Mouse (Mus musculus): Measurements from ENCODE around the gene Zfyve28. TPM values are rescaled to one million over a fixed set of nuclear protein-coding genes. Genes with fewer than 3 reads are reported as not detected.

Gene Zfyve28
- polyA plus RNA-seq, 1 experiment: not detected

GRCm38 (mm10) chr5:34195786-34196185, 92.5 kb downstream of the Zfyve28 start:
- no peaks in the 10 kb centered on the region for H3K36me3 ChIP-seq (ENCODE audit: control insufficient read depth)
- H3K4me1 ChIP-seq (ENCODE audit: control insufficient read depth): no peaks in the 10 kb centered on the region
- H3K4me3 ChIP-seq (replicated peaks): no peak overlapping the region
- TF ChIP-seq GATA1 (IDR thresholded peaks at IDR 0.05; ENCODE audit: low read length) (no peak), TAL1 (IDR thresholded peaks at IDR 0.05; ENCODE audit: low read length) (no peak)
- no peaks in the 10 kb centered on the region for H3K9me3 ChIP-seq (ENCODE audit: control insufficient read depth, low read length)
- no peaks in the 10 kb centered on the region for H3K27me3 ChIP-seq (ENCODE audit: control insufficient read depth)

DNA sequence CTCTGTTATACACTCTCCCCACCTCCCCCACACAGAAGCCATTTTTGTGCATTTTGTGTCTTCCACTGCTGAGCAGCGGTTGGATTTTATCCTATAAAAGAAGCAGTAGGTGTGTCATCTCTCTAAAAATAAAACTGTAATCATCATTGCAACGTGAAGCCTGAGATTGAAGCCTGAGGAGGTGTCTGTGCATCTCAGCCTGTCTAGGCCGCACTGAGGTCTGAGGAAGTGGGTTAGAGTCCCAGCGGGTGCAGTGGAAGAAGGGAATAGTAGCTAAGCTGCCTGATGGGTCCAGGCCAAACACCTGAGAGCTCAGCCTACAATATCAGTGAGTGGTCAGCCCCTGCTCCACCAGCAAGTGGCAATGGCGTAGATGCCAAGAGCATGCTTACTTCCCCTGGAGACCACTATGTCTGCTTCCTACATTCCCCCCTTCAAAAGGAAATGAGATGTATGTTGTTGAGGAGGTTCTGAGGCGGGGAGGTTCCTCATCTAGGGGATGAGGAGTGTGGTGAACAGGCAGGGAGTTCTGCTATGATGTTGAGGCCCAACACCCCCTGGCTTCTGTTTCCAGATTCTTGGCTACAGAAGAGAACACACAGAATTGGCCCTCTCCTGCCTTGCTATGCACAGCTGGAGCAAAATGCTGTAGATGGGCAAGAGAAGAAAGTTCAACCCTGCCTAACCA, 93.1 kb downstream of the Zfyve28 start:
- Histone ChIP-seq H3K9me3 (ENCODE audit: control insufficient read depth, low read length) (no peaks in the 10 kb centered on the region), H3K27me3 (ENCODE audit: control insufficient read depth) (no peaks in the 10 kb centered on the region), H3K4me1 (ENCODE audit: control insufficient read depth) (no peaks in the 10 kb centered on the region), H3K36me3 (ENCODE audit: control insufficient read depth) (no peaks in the 10 kb centered on the region), H3K4me3 (replicated peaks) (no peak overlapping the region)
- TF ChIP-seq GATA1 (IDR thresholded peaks at IDR 0.05; ENCODE audit: low read length): no peak
- TF ChIP-seq TAL1 (IDR thresholded peaks at IDR 0.05; ENCODE audit: low read length): no peak

DNA sequence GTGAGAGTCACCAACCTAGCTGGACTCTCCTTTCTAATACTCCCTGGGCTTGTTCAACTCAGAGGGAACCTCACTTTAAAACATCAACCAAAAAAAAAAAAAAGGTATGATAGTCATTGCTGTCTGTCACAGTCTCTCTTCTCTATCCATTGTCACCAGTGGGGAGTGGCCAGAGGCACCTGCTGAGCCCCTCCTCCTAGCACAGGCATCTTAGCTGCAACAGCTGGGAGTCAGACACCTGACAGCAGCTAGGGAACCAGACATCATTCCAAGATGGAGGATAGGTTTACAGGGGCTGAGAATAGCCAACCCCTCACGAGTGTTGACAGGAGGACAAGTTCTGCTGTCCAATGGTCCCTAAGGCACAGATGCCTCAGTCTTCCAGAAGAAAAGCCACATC, 93.8 kb downstream of the Zfyve28 start:
- Histone ChIP-seq H3K27me3 (ENCODE audit: control insufficient read depth) (no peaks in the 10 kb centered on the region), H3K36me3 (ENCODE audit: control insufficient read depth) (no peaks in the 10 kb centered on the region), H3K4me1 (ENCODE audit: control insufficient read depth) (no peaks in the 10 kb centered on the region), H3K9me3 (ENCODE audit: control insufficient read depth, low read length) (no peaks in the 10 kb centered on the region), H3K4me3 (replicated peaks) (no peak overlapping the region)
- TF ChIP-seq TAL1 (IDR thresholded peaks at IDR 0.05; ENCODE audit: low read length): no peak
- no peak for TF ChIP-seq GATA1 (IDR thresholded peaks at IDR 0.05; ENCODE audit: low read length)

GRCm38 (mm10) chr5:34191843-34192242, 96.4 kb downstream of the Zfyve28 start:
- TF ChIP-seq TAL1 (IDR thresholded peaks at IDR 0.05; ENCODE audit: low read length) (no peak), GATA1 (IDR thresholded peaks at IDR 0.05; ENCODE audit: low read length) (no peak)
- Histone ChIP-seq H3K9me3 (ENCODE audit: control insufficient read depth, low read length) (no peaks in the 10 kb centered on the region), H3K27me3 (ENCODE audit: control insufficient read depth) (no peaks in the 10 kb centered on the region), H3K36me3 (ENCODE audit: control insufficient read depth) (no peaks in the 10 kb centered on the region), H3K4me1 (ENCODE audit: control insufficient read depth) (peaks cover 24% of the 10 kb centered on the region), H3K4me3 (replicated peaks) (no peak overlapping the region)

GRCm38 (mm10) chr5:34191021-34191420, 97.2 kb downstream of the Zfyve28 start:
- peaks cover 32% of the 10 kb centered on the region for H3K4me1 ChIP-seq (ENCODE audit: control insufficient read depth)
- H3K4me3 ChIP-seq (replicated peaks): no peak overlapping the region
- H3K36me3 ChIP-seq (ENCODE audit: control insufficient read depth): no peaks in the 10 kb centered on the region
- no peaks in the 10 kb centered on the region for H3K9me3 ChIP-seq (ENCODE audit: control insufficient read depth, low read length)
- peaks cover 4% of the 10 kb centered on the region; the same call in 1 of the 2 replicates for H3K27me3 ChIP-seq (ENCODE audit: control insufficient read depth)
- no peak for TF ChIP-seq GATA1 (IDR thresholded peaks at IDR 0.05; ENCODE audit: low read length)
- no peak for TF ChIP-seq TAL1 (IDR thresholded peaks at IDR 0.05; ENCODE audit: low read length)

DNA sequence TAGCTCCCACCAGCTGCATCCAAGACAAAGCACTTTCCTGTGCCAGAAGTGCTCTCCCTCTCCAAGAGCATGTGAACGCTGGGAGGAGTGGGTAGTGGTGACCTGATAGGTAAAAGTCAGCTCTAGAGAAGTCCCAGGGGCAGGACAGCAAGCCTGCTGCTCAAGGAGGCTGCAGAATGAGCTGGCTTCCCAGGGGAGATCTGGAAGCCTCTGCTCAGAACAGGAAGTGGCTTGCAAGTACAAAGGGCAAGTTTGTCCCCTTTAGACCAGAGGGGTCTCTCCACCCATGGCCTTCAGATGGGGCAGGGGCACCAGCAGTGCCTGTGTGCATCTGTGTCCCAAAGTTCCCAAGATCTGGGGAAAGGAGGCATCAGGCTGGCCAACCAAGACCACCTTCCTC, 98.7 kb downstream of the Zfyve28 start:
- Histone ChIP-seq H3K36me3 (ENCODE audit: control insufficient read depth) (no peaks in the 10 kb centered on the region), H3K4me1 (ENCODE audit: control insufficient read depth) (peaks cover 36% of the 10 kb centered on the region), H3K4me3 (replicated peaks) (no peak overlapping the region), H3K9me3 (ENCODE audit: control insufficient read depth, low read length) (no peaks in the 10 kb centered on the region), H3K27me3 (ENCODE audit: control insufficient read depth) (peaks cover 4% of the 10 kb centered on the region; the same call in 1 of the 2 replicates)
- TF ChIP-seq GATA1 (IDR thresholded peaks at IDR 0.05; ENCODE audit: low read length) (no peak), TAL1 (IDR thresholded peaks at IDR 0.05; ENCODE audit: low read length) (no peak)

DNA sequence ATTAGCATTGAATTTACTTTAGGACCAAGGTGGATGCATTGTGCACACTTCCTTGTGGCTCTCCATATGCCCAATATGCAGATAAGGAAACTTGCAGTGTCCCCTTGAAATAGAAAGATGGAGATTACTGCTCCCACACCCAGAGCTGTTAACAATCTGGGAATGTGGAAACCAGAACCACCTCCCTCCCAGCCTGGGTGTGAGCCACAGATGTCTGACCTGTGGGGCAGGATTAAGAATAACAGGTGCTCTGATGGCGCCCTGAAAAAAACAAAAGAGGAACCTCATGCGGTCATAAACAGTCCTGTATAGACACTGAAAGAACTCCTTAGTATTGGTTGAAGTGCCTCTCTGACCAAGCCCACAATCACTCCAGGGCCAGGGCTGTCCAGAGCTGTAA, 99.4 kb downstream of the Zfyve28 start:
- Histone ChIP-seq H3K36me3 (ENCODE audit: control insufficient read depth) (no peaks in the 10 kb centered on the region), H3K27me3 (ENCODE audit: control insufficient read depth) (peaks cover 4% of the 10 kb centered on the region; the same call in 1 of the 2 replicates), H3K4me1 (ENCODE audit: control insufficient read depth) (peaks cover 36% of the 10 kb centered on the region), H3K9me3 (ENCODE audit: control insufficient read depth, low read length) (no peaks in the 10 kb centered on the region), H3K4me3 (replicated peaks) (no peak overlapping the region)
- TF ChIP-seq TAL1 (IDR thresholded peaks at IDR 0.05; ENCODE audit: low read length) (no peak), GATA1 (IDR thresholded peaks at IDR 0.05; ENCODE audit: low read length) (no peak)

DNA sequence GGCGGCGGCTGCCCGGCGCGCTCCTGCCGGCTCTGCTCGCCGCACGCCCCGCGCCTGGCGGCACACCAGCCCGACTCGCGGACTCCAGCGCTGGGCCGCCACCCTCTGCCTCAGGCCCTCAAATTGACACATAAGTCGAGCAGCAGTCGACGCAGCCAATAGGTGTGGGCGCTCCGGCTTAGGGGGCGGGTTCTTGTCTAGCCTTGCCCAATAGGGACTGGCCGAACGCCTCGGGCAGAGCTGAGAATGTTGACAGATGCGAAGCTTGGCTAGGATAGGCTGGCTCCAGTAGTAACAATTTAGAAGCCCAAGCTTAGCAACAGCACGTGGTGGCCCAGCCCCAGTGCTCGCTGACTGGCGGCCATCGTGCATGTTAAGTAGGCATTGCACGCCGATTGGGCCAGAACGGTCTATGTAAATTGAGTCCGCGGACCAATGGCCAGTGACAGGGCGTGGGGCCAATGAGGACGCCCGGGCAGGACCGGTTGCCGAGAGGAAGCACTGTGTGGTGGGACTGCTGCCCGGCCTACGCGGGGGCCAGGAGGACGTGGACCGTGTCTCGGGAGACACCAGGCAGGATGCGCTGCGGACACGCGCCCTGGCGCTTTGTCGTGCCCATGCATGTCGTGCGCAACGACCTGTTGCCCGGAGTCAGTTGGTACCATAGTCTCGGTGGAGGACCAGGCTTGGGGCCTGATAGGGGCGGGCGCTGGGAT, 100.5 kb downstream of the Zfyve28 start, which contains the start of gene Mxd4:
Mxd4 (minus strand) TSS at position 120 of the 716 bp plus-strand sequence.
- no peaks in the 10 kb centered on the region for H3K9me3 ChIP-seq (ENCODE audit: control insufficient read depth, low read length)
- H3K4me1 ChIP-seq (ENCODE audit: control insufficient read depth): peaks cover 36% of the 10 kb centered on the region
- H3K4me3 ChIP-seq (replicated peaks): peak within 1 kb of the TSS; percentile 77
- no peaks in the 10 kb centered on the region for H3K36me3 ChIP-seq (ENCODE audit: control insufficient read depth)
- peaks cover 4% of the 10 kb centered on the region; the same call in 1 of the 2 replicates for H3K27me3 ChIP-seq (ENCODE audit: control insufficient read depth)
- no peak for TF ChIP-seq TAL1 (IDR thresholded peaks at IDR 0.05; ENCODE audit: low read length)
- no peak for TF ChIP-seq GATA1 (IDR thresholded peaks at IDR 0.05; ENCODE audit: low read length)

GRCm38 (mm10) chr5:34186961-34187391, 101.3 kb downstream of the Zfyve28 start:
- Histone ChIP-seq H3K4me3 (replicated peaks) (peak overlapping the region; percentile 77), H3K9me3 (ENCODE audit: control insufficient read depth, low read length) (no peaks in the 10 kb centered on the region), H3K36me3 (ENCODE audit: control insufficient read depth) (no peaks in the 10 kb centered on the region), H3K27me3 (ENCODE audit: control insufficient read depth) (peaks cover 4% of the 10 kb centered on the region; the same call in 1 of the 2 replicates), H3K4me1 (ENCODE audit: control insufficient read depth) (peaks cover 36% of the 10 kb centered on the region)
- TF ChIP-seq TAL1 (IDR thresholded peaks at IDR 0.05; ENCODE audit: low read length) (no peak), GATA1 (IDR thresholded peaks at IDR 0.05; ENCODE audit: low read length) (no peak)
